Mouse (Mus musculus): ENCODE data around the gene Olfr678. TPM values are rescaled to one million over a fixed set of nuclear protein-coding genes. Genes with fewer than 3 reads are reported as not detected.

The Olfr678 gene
- polyA plus RNA-seq (2015; fragmentation: Nextera tagmentation; extraction: Ambion mirVana): not detected in 2 replicates

GRCm38 (mm10) chr7:105064175-105064574 is at the start of gene Olfr678:
Olfr678 (plus strand) TSS chr7:105064475.

GRCm38 (mm10) chr7:105028360-105028759 is 35.9 kb upstream of the Olfr678 start, which contains the start of gene Olfr675:
Olfr675 (minus strand) TSS chr7:105028460.

GRCm38 (mm10) chr7:105032398-105032797 is 31.9 kb upstream of the Olfr678 start, which contains the start of gene Olfr676:
Olfr676 (plus strand) TSS chr7:105032698.

GRCm38 (mm10) chr7:105080905-105081304 is 16.6 kb downstream of the Olfr678 start, which contains the start of gene Olfr679:
Olfr679 (plus strand) TSS chr7:105081205.

GRCm38 (mm10) chr7:105092717-105093116 is 28.4 kb downstream of the Olfr678 start, which contains the start of gene Olfr680-ps1:
Olfr680-ps1 (minus strand) TSS chr7:105092817.

GRCm38 (mm10) chr7:105116536-105116935 is 52.3 kb downstream of the Olfr678 start, which contains the start of gene Olfr681:
Olfr681 (plus strand) TSS chr7:105116836.

Other genes starting within 250 kb of the Olfr678 start
- gene Usp17lb, start 221.9 kb upstream of the Olfr678 start, polyA plus RNA-seq (2015; fragmentation: Nextera tagmentation; extraction: Ambion mirVana): not detected in 2 replicates
- not detected in 2 replicates for gene Usp17la, start 207.5 kb upstream of the Olfr678 start, polyA plus RNA-seq (2015; fragmentation: Nextera tagmentation; extraction: Ambion mirVana)
- gene Olfr665, start 186.4 kb upstream of the Olfr678 start, polyA plus RNA-seq (2015; fragmentation: Nextera tagmentation; extraction: Ambion mirVana): not detected in 2 replicates
- not detected in 2 replicates for gene Olfr666, start 168.5 kb upstream of the Olfr678 start, polyA plus RNA-seq (2015; fragmentation: Nextera tagmentation; extraction: Ambion mirVana)
- gene Olfr667, start 143.0 kb upstream of the Olfr678 start, polyA plus RNA-seq (2015; fragmentation: Nextera tagmentation; extraction: Ambion mirVana): not detected in 2 replicates
- gene Olfr668, start 136.4 kb upstream of the Olfr678 start, polyA plus RNA-seq (2015; fragmentation: Nextera tagmentation; extraction: Ambion mirVana): not detected in 2 replicates
- not detected in 2 replicates for gene Olfr669, start 130.2 kb upstream of the Olfr678 start, polyA plus RNA-seq (2015; fragmentation: Nextera tagmentation; extraction: Ambion mirVana)
- gene Olfr670, start 101.9 kb upstream of the Olfr678 start, polyA plus RNA-seq (2015; fragmentation: Nextera tagmentation; extraction: Ambion mirVana): not detected in 2 replicates
- not detected in 2 replicates for gene Olfr671, start 85.3 kb upstream of the Olfr678 start, polyA plus RNA-seq (2015; fragmentation: Nextera tagmentation; extraction: Ambion mirVana)
- not detected in 2 replicates for gene Olfr672, start 62.4 kb upstream of the Olfr678 start, polyA plus RNA-seq (2015; fragmentation: Nextera tagmentation; extraction: Ambion mirVana)
- not detected in 2 replicates for gene Olfr675, start 36.0 kb upstream of the Olfr678 start, polyA plus RNA-seq (2015; fragmentation: Nextera tagmentation; extraction: Ambion mirVana)
- not detected in 2 replicates for gene Olfr676, start 31.8 kb upstream of the Olfr678 start, polyA plus RNA-seq (2015; fragmentation: Nextera tagmentation; extraction: Ambion mirVana)
- not detected in 2 replicates for gene Olfr677, start 13.1 kb upstream of the Olfr678 start, polyA plus RNA-seq (2015; fragmentation: Nextera tagmentation; extraction: Ambion mirVana)
- gene Olfr679, start 16.7 kb downstream of the Olfr678 start, polyA plus RNA-seq (2015; fragmentation: Nextera tagmentation; extraction: Ambion mirVana): not detected in 2 replicates
- gene Olfr680-ps1, start 28.3 kb downstream of the Olfr678 start, polyA plus RNA-seq (2015; fragmentation: Nextera tagmentation; extraction: Ambion mirVana): not detected in 2 replicates
- gene Olfr681, start 52.4 kb downstream of the Olfr678 start, polyA plus RNA-seq (2015; fragmentation: Nextera tagmentation; extraction: Ambion mirVana): not detected in 2 replicates
- gene Olfr683, start 82.5 kb downstream of the Olfr678 start, polyA plus RNA-seq (2015; fragmentation: Nextera tagmentation; extraction: Ambion mirVana): not detected in 2 replicates
- gene Olfr684, start 99.2 kb downstream of the Olfr678 start, polyA plus RNA-seq (2015; fragmentation: Nextera tagmentation; extraction: Ambion mirVana): not detected in 2 replicates
- gene Olfr685, start 121.5 kb downstream of the Olfr678 start, polyA plus RNA-seq (2015; fragmentation: Nextera tagmentation; extraction: Ambion mirVana): not detected in 2 replicates
- not detected in 2 replicates for gene Olfr686, start 143.0 kb downstream of the Olfr678 start, polyA plus RNA-seq (2015; fragmentation: Nextera tagmentation; extraction: Ambion mirVana)
- gene Olfr688, start 223.6 kb downstream of the Olfr678 start, polyA plus RNA-seq (2015; fragmentation: Nextera tagmentation; extraction: Ambion mirVana): not detected in 2 replicates
- gene Olfr689, start 246.7 kb downstream of the Olfr678 start, polyA plus RNA-seq (2015; fragmentation: Nextera tagmentation; extraction: Ambion mirVana): 0.19 TPM in 1 of 2 replicates, not detected in the other